In the genomic region with DNA sequence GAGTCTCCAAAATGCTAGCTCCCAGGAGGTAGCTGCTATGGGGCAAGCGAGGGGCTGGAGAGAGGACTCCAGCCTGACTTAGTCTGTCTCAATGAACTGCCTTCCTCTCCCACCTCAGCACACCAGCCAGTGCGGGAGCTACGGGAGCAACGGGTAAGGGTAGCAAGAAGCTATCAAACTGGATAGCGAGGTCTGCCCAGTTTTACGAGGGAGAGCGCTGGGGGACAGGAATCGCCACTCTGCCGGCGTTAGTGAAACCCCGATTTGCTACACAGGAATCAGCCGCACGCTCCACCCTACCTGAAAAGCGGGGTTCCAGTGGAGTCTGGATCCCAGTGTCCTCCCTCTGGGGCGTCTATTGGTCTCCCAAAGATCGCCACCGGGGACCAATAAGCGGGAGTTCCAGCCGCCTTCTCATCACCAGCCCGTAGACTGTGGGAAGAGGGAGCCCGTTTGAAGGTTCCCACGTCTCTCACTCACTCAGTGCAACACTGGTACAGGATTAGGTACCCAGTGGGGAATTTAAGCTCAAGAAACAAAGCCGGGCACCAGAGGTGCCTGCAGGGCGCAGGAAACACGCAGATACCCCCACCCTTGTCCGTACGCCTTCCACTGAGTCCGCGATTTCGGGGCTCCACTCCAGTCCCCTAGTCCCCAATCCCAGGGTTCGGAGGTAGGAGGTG, we compare ENCODE assay signal across 9 mouse cellular contexts. TPM values are rescaled to one million over a fixed set of nuclear protein-coding genes. Genes with fewer than 3 reads are reported as not detected.
DNase-seq lines count a peak whose midpoint lies in the region; ATAC-seq and TF ChIP-seq lines count a peak whose summit lies in the region.
"Had no signal": no experiment of that assay in that cellular context is flagged by ENCODE, and none has a peak within 500 bp of the region (broad histone marks: within the 10 kb centered on the region; RNA-seq: fewer than 3 reads in every experiment).

No protein-coding gene starts in this region.

- intact Hi-C loops in left cerebral cortex, postnatal 36 days (cut with DNase I): no loop called here

- TF ChIP-seq CTCF in kidney, postnatal 0 days (IDR thresholded peaks at IDR 0.05; ENCODE audit: low read depth): no peak
- TF ChIP-seq CTCF in cortical plate, adult 2 months (IDR thresholded peaks at IDR 0.05; ENCODE audit: extremely low read depth, insufficient read depth, low read length): no peak
- TF ChIP-seq CTCF in liver, embryonic 14.5 days (IDR thresholded peaks at IDR 0.05; ENCODE audit: low read depth): no peak

- H3K9me3 ChIP-seq in kidney, postnatal 0 days (replicated peaks; ENCODE audit: low read length): no peaks in the 10 kb centered on the region
- no peaks in the 10 kb centered on the region for H3K9me3 ChIP-seq in heart, embryonic 11.5 days (replicated peaks; ENCODE audit: control insufficient read depth, low read length)
- no peaks in the 10 kb centered on the region for H3K9me3 ChIP-seq in liver, embryonic 14.5 days (ENCODE audit: control insufficient read depth, low read length)

- H3K27ac ChIP-seq in kidney, postnatal 0 days: no peak overlapping the region
- no peak overlapping the region for H3K27ac ChIP-seq in cortical plate, adult 2 months (ENCODE audit: insufficient read depth, low read length)
- H3K27ac ChIP-seq in heart, embryonic 11.5 days (ENCODE audit: low read depth, low read length): no peak overlapping the region
- H3K27ac ChIP-seq in liver, embryonic 14.5 days: no peak overlapping the region

- H3K4me2 ChIP-seq in kidney, postnatal 0 days (ENCODE audit: low read length): peak overlapping the region; percentile 79
- H3K4me2 ChIP-seq in heart, embryonic 11.5 days: peak overlapping the region; percentile 98
- peak overlapping the region; percentile 59 for H3K4me2 ChIP-seq in liver, embryonic 14.5 days (ENCODE audit: low read depth)

- DNase-seq in kidney, postnatal 0 days (ENCODE audit: low spot score): peak; percentile 12
- DNase-seq in kidney, adult 9 months: no peak
- DNase-seq in liver, embryonic 14.5 days (ENCODE audit: low read depth in 3 of 3, low spot score in 3 of 3): no peak
- DNase-seq in left cerebral cortex, postnatal 36 days (ENCODE audit: low spot score in 2 of 2): no peak
- no peak for DNase-seq in urinary bladder, postnatal 10 days (ENCODE audit: low spot score)

- H3K9ac ChIP-seq in kidney, postnatal 0 days (ENCODE audit: low read depth, low read length): no peak overlapping the region
- H3K9ac ChIP-seq in heart, embryonic 11.5 days (ENCODE audit: low read depth, low read length): peak overlapping the region; percentile 62
- no peak overlapping the region for H3K9ac ChIP-seq in liver, embryonic 14.5 days (replicated peaks)

- H3K36me3 ChIP-seq in kidney, postnatal 0 days (ENCODE audit: insufficient read depth, low read length): no peaks in the 10 kb centered on the region
- H3K36me3 ChIP-seq in heart, embryonic 11.5 days (ENCODE audit: control insufficient read depth, insufficient read depth, low read length): no peaks in the 10 kb centered on the region
- no peaks in the 10 kb centered on the region for H3K36me3 ChIP-seq in liver, embryonic 14.5 days (replicated peaks; ENCODE audit: control insufficient read depth, insufficient read depth, low read depth)

- 0 out of 2 replicates have a peak, but pooled peaks cover 8% of the 10 kb centered on the region for H3K27me3 ChIP-seq in kidney, postnatal 0 days (ENCODE audit: insufficient read depth, low read length)
- H3K27me3 ChIP-seq in heart, embryonic 11.5 days (ENCODE audit: control insufficient read depth, insufficient read depth, low read length): peaks cover 4% of the 10 kb centered on the region; the same call in 1 of the 2 replicates
- peaks cover 21% of the 10 kb centered on the region for H3K27me3 ChIP-seq in liver, embryonic 14.5 days (ENCODE audit: control insufficient read depth, insufficient read depth, low read length)

- H3K4me3 ChIP-seq in kidney, postnatal 0 days (replicated peaks; ENCODE audit: low read depth, low read length): peak overlapping the region; percentile 33
- H3K4me3 ChIP-seq in cortical plate, adult 2 months (ENCODE audit: insufficient read depth, low read length): peak overlapping the region; percentile 33
- H3K4me3 ChIP-seq in heart, embryonic 11.5 days (ENCODE audit: low read depth, low read length): peak overlapping the region; percentile 62
- peak overlapping the region; percentile 25 to 34; a peak in 3 of 4 replicates for H3K4me3 ChIP-seq in liver, embryonic 14.5 days (ENCODE audit: insufficient read depth in 1 of 2, low read depth in 2 of 2, low read length in 2 of 2)
- H3K4me3 ChIP-seq: myocyte had no signal

- WGBS in kidney, postnatal 0 days: under 1% methylated on average over 31 of the region's 31 CpGs
- WGBS in heart, embryonic 11.5 days (ENCODE audit: insufficient replicate concordance): under 1% methylated on average over 31 of the region's 31 CpGs
- WGBS in liver, embryonic 14.5 days (ENCODE audit: insufficient replicate concordance): 3% methylated on average over 31 of the region's 31 CpGs

- peaks cover 7% of the 10 kb centered on the region; the same call in 1 of the 2 replicates for H3K4me1 ChIP-seq in kidney, postnatal 0 days (replicated peaks; ENCODE audit: insufficient read depth, low read length)
- H3K4me1 ChIP-seq in cortical plate, adult 2 months (ENCODE audit: control insufficient read depth, insufficient read depth, low read length): peaks cover 1% of the 10 kb centered on the region; the same call in 1 of the 2 replicates
- H3K4me1 ChIP-seq in heart, embryonic 11.5 days (ENCODE audit: control insufficient read depth, insufficient read depth, low read length): peaks cover 3% of the 10 kb centered on the region
- H3K4me1 ChIP-seq in liver, embryonic 14.5 days (replicated peaks; ENCODE audit: control insufficient read depth in 2 of 2, insufficient read depth in 2 of 2, low read length in 1 of 2): no peaks in the 10 kb centered on the region

- TF ChIP-seq EP300 in liver, embryonic 14.5 days (IDR thresholded peaks at IDR 0.05; ENCODE audit: low read depth): no peak

- no peak for TF ChIP-seq POLR2A in cortical plate, adult 2 months (IDR thresholded peaks at IDR 0.05; ENCODE audit: extremely low read depth, insufficient read depth, low read length)

- no peak for ATAC-seq in kidney, postnatal 0 days (replicated peaks; ENCODE audit: low FRiP score, low read depth)
- no peak for ATAC-seq in heart, embryonic 11.5 days (replicated peaks; ENCODE audit: insufficient number of reproducible peaks, low FRiP score, low TSS enrichment)
- no peak for ATAC-seq in liver, embryonic 14.5 days (ENCODE audit: insufficient read depth)
- ATAC-seq in erythroblast, adult 5-6 weeks (replicated peaks; ENCODE audit: low FRiP score, poor library complexity, severe bottlenecking): no peak

RNA-seq across cellular contexts. Expression of gene Prokr2, which starts 0.6 kb away (rescaled TPM):
- 0.08 and 0.18 TPM in 2 replicates for polyA plus RNA-seq in kidney, postnatal 0 days (2015; fragmentation: Nextera tagmentation; extraction: Ambion mirVana)
- 0.44 and 0.52 TPM in 2 replicates for polyA plus RNA-seq in cortical plate, adult 2 months (2012; rRNA removed)
- polyA plus RNA-seq in heart, embryonic 11.5 days (2014; fragmentation: Nextera tagmentation; extraction: Ambion mirVana): 1.8 and 2.6 TPM in 2 replicates
- 0.03 and 0.04 TPM in 2 replicates for polyA plus RNA-seq in liver, embryonic 14.5 days (2012; rRNA removed)
- 0.06 TPM in 2 replicates for polyA plus RNA-seq in liver, embryonic 14.5 days (2014; fragmentation: Nextera tagmentation; extraction: Ambion mirVana)
- total RNA-seq in erythroblast, adult 5-6 weeks (2015; ENCODE audit: low replicate concordance): not detected in 2 replicates
- total RNA-seq in erythroblast, adult 5-6 weeks (2017; ENCODE audit: low replicate concordance): not detected in 2 replicates
- total RNA-seq in left cerebral cortex, postnatal 36 days (2021): 1 to 10 TPM; 1.0 to 4.5 TPM
- polyA plus RNA-seq: myocyte had no signal
